1 mouse cellular context compared by ENCODE assay signal in the genomic region with DNA sequence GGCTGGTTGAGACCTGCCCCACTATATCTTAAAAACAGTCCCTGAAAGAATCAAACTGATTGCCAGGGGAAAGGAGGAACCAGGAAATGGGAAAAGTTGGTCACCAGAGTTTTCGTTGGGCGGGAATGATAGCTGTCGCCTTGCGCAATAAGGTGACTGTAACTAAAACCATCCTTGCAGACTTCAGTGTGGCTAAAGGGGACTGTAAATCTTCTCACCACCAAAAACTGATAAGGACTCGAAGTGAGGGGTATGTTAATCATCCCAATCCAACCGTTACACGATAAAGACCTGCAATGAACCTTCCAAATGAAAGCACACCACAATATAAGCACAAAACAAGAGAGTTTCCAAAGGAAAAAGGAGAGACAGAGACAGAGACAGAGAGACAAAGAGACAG.
TF ChIP-seq lines count a peak whose summit lies in the region.

No protein-coding gene starts in this region.

TF ChIP-seq in MEL, 35 proteins besides CTCF, POLR2A, EP300 and RAD21 (continued from another document):
- TF ChIP-seq TBP (IDR thresholded peaks at IDR 0.05; ENCODE audit: low read depth, low read length) (0 out of 2 replicates have a peak, but pooled peaks have one; percentile 51), GATA1 (IDR thresholded peaks at IDR 0.05; ENCODE audit: low read depth, low read length) (peak; percentile 95), ZNF384 (IDR thresholded peaks at IDR 0.05; ENCODE audit: low read depth, low read length) (no peak), MAZ (IDR thresholded peaks at IDR 0.05; ENCODE audit: low read depth, low read length) (no peak), ELF1 (IDR thresholded peaks at IDR 0.05; ENCODE audit: low read depth, low read length) (0 out of 2 replicates have a peak, but pooled peaks have one; percentile 41), CHD2 (IDR thresholded peaks at IDR 0.05; ENCODE audit: low read length) (no peak)
